Mouse (Mus musculus) lung, postnatal 36 days (tissue): ENCODE measurements around the gene Prss40.
A peak's percentile ranks its signal among the peaks of the same experiment; 100 is the strongest.
"Not testable (repeated sequence)": the region's sequence is repeated elsewhere in the genome, so short reads cannot be mapped to it uniquely, and the experiment has no call there.

Experiments
- DNase-seq: peaks from one replicate; pipeline ENCODE4 v3.0.0; 2022; ENCODE audit warnings: mixed read lengths

The Prss40 gene

GRCm38 (mm10) chr1:34535043-34535698, 25.6 kb downstream of the Prss40 start, which contains the start of gene Cfc1:
Gene Cfc1 (plus strand): TSS chr1:34535648.
- DNase-seq: not testable (repeated sequence)

GRCm38 (mm10) chr1:34534574-34534973, 26.2 kb downstream of the Prss40 start:
- DNase-seq: not testable (repeated sequence)

GRCm38 (mm10) chr1:34523647-34524046, 37.1 kb downstream of the Prss40 start:
- no peak for DNase-seq

GRCm38 (mm10) chr1:34522850-34523244, 37.9 kb downstream of the Prss40 start:
- no peak for DNase-seq

GRCm38 (mm10) chr1:34522205-34522849, 38.4 kb downstream of the Prss40 start:
- no peak for DNase-seq

GRCm38 (mm10) chr1:34518259-34518658, 42.5 kb downstream of the Prss40 start:
- DNase-seq: no peak

- not testable (repeated sequence) for DNase-seq
Observed at GRCm38 (mm10) chr1:34517797-34518196, 42.9 kb downstream of the Prss40 start.

GRCm38 (mm10) chr1:34517297-34517696, 43.4 kb downstream of the Prss40 start:
- not testable (repeated sequence) for DNase-seq

- peak; percentile 6 for DNase-seq
Observed at GRCm38 (mm10) chr1:34516595-34516994, 44.1 kb downstream of the Prss40 start.

GRCm38 (mm10) chr1:34513068-34513467, 47.7 kb downstream of the Prss40 start:
- no peak for DNase-seq

- peak; percentile 54 for DNase-seq
Observed at GRCm38 (mm10) chr1:34511027-34511426, 49.7 kb downstream of the Prss40 start.

GRCm38 (mm10) chr1:34510575-34510981, 50.2 kb downstream of the Prss40 start:
- DNase-seq: peak; percentile 40

GRCm38 (mm10) chr1:34507986-34508385, 52.8 kb downstream of the Prss40 start:
- no peak for DNase-seq

- DNase-seq: no peak
Observed at GRCm38 (mm10) chr1:34505970-34506551, 54.7 kb downstream of the Prss40 start.

- DNase-seq: no peak
Observed at GRCm38 (mm10) chr1:34505307-34505706, 55.4 kb downstream of the Prss40 start.

GRCm38 (mm10) chr1:34502991-34503390, 57.8 kb downstream of the Prss40 start:
- no peak for DNase-seq
